Mouse (Mus musculus): ENCODE results near the gene Ifnar2.

Ifnar2 gene

GRCm38 (mm10) chr16:91358555-91358954 is 14.0 kb upstream of the Ifnar2 start:
- peak; percentile 85 for DNase-seq (ENCODE audit: low read depth, low spot score)

GRCm38 (mm10) chr16:91359531-91359930 is 13.1 kb upstream of the Ifnar2 start:
- DNase-seq (ENCODE audit: low read depth, low spot score): no peak

GRCm38 (mm10) chr16:91360162-91360561 is 12.4 kb upstream of the Ifnar2 start:
- DNase-seq (ENCODE audit: low read depth, low spot score): no peak

DNA sequence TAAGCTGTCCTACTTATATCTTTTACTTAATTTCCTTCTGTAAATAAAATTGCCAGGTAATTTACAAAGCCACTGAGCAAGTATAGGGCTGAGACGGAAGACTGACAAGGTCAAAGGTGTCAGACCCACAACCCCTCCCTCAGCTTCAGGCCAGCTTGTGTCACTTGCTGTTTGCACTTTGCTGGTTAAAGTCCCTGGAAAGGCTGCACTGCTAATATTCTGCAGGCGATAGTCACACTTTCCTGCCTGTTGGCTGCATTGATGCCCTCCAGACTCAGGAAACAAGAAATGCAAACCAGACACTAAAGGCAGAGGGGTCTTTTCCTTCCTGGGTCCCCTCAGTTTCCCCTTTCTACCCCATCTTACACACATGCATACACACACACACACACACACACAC is 10.6 kb upstream of the Ifnar2 start:
- DNase-seq (ENCODE audit: low read depth, low spot score): no peak

- no peak for DNase-seq (ENCODE audit: low read depth, low spot score)
Observed at GRCm38 (mm10) chr16:91362616-91363272, 9.8 kb upstream of the Ifnar2 start.

DNA sequence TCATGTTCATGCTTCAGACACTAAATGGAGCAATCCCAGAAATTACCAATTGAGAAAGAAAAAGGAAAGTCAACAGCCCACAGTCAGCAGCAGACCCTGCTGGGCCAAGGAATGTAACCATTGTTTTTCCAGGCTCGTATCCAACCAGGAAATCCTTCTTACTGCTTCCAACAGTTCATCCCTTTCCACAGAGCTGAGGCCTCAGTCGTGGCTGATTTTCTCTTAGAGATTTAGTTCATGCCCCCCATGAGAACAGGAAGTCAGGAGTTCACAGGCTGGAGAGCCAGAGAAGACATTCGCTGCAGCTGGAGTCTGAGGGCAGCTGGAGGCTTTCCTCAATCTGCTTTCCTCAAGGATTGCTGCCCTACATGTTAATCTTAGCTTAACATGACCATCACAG is 9.1 kb upstream of the Ifnar2 start:
- DNase-seq (ENCODE audit: low read depth, low spot score): no peak

DNA sequence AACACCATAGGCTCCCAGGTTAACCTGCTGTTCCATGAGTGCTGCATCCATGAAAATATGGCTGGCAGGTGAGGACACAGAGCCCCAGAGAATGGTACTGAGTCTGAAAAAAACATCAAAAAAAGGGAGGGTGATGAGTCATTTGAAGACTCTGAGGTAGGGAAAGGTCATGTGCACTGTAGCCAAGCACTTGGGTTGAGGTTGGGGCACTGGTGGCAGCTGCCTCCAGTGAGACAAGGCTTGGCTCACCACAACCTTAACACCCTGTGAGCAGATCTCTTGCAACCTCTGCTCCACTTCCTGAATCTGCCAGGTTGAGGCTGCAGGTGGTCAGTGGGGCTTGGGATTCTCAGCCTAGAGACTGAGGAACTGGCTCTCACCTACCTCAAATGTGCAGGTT is 6.0 kb upstream of the Ifnar2 start:
- peak; percentile 75 for DNase-seq (ENCODE audit: low read depth, low spot score)

DNA sequence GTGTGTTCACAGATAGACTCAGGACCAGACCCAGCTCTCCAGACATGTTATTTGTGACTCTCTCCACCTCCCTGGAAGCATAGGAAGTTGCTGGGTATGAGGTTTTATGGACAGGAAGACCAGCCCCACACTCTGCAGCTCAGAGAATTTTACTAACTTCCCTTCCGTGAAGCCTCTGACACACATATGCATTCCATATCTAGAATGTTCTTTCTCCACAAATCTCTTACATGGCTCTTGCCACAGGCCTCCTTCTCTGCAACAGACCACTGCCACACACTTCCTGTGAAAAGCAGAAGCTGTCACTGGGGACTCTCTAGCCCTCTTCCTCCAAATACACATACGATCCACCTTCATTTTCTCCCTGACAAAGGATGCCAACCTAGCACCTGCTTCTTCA is 5.5 kb upstream of the Ifnar2 start:
- DNase-seq (ENCODE audit: low read depth, low spot score): peak; percentile 27

DNA sequence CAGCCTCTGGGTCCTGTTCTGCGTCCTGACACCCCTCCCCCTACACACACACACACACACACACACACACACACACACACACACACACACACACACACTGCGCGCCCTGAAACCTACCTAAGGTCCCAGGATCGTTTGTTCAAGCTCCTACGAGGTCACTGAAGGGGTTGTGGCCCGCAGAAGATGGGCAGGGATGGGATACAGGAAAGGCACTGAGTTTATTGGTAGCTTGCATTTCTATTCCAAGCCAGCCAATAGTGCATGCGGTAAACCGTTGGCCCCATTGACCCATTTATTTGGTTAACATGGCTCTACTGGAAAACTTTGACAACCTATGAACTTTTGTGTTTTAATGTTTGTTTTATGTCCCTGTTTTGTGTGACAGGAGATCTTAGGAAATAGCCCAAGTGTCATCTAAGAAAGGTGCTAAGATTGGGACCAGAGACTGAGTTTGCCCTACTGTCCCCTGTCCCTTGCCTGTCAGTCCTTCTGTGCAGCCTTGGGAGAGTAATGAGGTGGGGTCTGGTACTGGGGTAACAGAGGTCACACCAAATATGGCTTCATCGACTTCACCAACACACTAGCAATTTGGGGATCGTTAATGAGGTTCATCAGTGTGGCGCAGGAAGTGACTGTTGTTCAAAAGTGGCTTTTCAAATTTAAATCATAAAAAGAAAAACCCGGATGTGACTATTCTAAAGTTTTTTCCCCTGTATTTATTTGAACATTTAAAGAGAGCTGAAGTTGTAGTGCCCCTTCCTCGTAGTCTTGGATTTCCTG is 1.1 kb downstream of the Ifnar2 start:
- peak; percentile 55 for DNase-seq (ENCODE audit: low read depth, low spot score)

GRCm38 (mm10) chr16:91374253-91374634 is 1.7 kb downstream of the Ifnar2 start:
- DNase-seq (ENCODE audit: low read depth, low spot score): peak; percentile 53

GRCm38 (mm10) chr16:91376701-91377100 is 4.1 kb downstream of the Ifnar2 start:
- no peak for DNase-seq (ENCODE audit: low read depth, low spot score)

- DNase-seq (ENCODE audit: low read depth, low spot score): no peak
Observed at GRCm38 (mm10) chr16:91378431-91378986, 5.9 kb downstream of the Ifnar2 start.

- DNase-seq (ENCODE audit: low read depth, low spot score): no peak
Observed at GRCm38 (mm10) chr16:91378991-91379390, 6.4 kb downstream of the Ifnar2 start.

GRCm38 (mm10) chr16:91379412-91379811 is 6.8 kb downstream of the Ifnar2 start:
- no peak for DNase-seq (ENCODE audit: low read depth, low spot score)

- no peak for DNase-seq (ENCODE audit: low read depth, low spot score)
Observed at GRCm38 (mm10) chr16:91380151-91380550, 7.6 kb downstream of the Ifnar2 start.

DNA sequence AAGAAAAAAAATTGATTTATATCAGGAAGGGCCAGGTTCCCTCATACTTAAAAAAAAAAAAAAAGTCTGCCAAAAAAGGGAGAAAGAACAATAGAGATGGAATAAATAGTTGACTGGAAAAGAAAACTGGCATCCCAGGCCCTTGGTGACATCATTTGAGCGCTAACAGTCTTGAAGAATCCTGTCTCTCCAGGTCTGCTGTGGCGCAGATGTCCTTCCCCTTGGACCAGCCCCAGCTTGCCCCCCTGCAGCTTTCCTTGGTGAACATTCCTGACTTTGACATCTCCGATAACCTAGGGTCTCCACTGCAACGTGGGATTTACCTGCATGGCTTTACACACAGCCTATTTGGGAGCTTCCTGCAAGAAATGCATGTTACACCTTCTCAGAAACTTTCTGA is 9.0 kb downstream of the Ifnar2 start:
- no peak for DNase-seq (ENCODE audit: low read depth, low spot score)

DNA sequence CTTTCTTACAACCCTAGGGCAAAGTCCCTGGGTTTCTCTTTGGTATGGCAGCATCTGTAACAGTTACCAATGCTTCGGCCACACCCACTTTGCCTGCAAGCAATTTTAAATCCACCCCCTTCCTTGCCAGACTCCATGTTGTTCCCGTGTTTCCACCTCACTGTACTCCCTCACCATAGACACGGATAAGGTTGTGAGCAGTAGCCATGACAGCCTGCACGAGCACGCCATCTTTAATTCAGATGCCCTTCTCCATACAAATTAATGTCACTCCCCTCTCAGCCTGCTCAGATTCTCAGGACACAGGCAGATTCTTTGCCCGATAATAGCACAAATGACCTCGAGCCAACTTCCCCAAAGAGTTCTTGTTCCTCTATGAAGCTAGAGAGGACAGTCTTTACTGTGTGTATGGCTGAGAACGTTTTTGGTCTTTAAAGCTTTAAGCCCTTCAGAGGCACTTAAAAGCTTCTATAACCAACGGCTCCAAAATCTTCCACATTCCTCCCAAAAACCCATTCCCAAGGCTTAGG is 9.7 kb downstream of the Ifnar2 start:
- DNase-seq (ENCODE audit: low read depth, low spot score): no peak

- no peak for DNase-seq (ENCODE audit: low read depth, low spot score)
Observed at GRCm38 (mm10) chr16:91384221-91384620, 11.6 kb downstream of the Ifnar2 start.

- no peak for DNase-seq (ENCODE audit: low read depth, low spot score)
Observed at GRCm38 (mm10) chr16:91385621-91386020, 13.0 kb downstream of the Ifnar2 start.

DNA sequence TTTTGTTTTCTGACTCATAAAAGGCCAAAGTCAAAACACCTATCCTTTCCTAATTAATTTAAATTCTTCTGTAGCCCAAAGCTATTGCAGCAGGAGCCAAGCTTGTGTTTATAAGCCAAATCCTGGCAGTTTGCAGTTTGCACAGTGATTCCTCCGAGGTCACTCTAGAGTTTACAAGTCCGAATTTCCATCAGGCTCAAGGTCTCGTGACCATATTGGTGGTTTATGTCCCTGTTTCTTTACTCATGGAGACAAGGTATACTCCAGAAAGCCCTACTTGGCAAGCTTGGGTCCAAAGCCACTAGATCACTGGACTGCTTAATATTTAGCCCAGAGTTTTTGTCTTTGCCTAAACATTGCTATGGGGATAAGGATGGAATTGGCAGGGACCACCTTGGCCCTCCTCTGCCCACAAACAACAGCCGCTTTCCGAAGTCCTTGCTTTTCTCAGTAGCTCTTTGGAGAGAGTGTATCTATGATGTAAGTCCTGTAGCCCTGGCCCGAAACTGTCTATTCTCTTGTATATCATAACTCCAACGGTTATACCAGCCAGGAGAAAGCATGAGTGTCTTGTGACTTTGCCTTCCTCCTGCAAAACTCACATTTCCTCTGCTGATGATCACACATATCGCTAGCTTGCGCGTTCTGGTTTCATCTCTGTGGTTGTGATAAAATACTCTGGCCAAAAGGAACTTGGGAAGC is 14.0 kb downstream of the Ifnar2 start:
- DNase-seq (ENCODE audit: low read depth, low spot score): no peak

GRCm38 (mm10) chr16:91387121-91387486 is 14.5 kb downstream of the Ifnar2 start:
- no peak for DNase-seq (ENCODE audit: low read depth, low spot score)

- peak; percentile 77 for DNase-seq (ENCODE audit: low read depth, low spot score)
Observed at GRCm38 (mm10) chr16:91390100-91390499, 17.5 kb downstream of the Ifnar2 start.
